Mouse (Mus musculus) heart, embryonic 16.5 days (tissue): Measurements from ENCODE around the gene Rps5. TPM values are rescaled to one million over a fixed set of nuclear protein-coding genes. Genes with fewer than 3 reads are reported as not detected.
"Not testable (repeated sequence)": the region's sequence is repeated elsewhere in the genome, so short reads cannot be mapped to it uniquely, and the experiment has no call there.

Experiments
- ATAC-seq: fragments of 200-750 bp; cut with Nextera tagmentation; replicated peaks from 2 replicates; pipeline ENCODE4 v1.8.0; 2017; ENCODE audit warnings: moderate number of reproducible peaks; ENCODE audit not compliant: insufficient read depth, low FRiP score; ENCODE audit errors: extremely low read depth
- H3K27ac ChIP-seq: fragments of 300-500 bp; sonication (generic); 2 replicates; pipeline ENCODE4 v1.5.1; 2014; ENCODE audit warnings: mild to moderate bottlenecking, low read length, control low read depth, moderate library complexity
- H3K27me3 ChIP-seq: fragments of 300-500 bp; sonication (generic); 2 replicates; pipeline ENCODE4 v1.6.1; 2014; ENCODE audit warnings: low read length, mixed read lengths; ENCODE audit not compliant: control insufficient read depth, insufficient read depth
- H3K36me3 ChIP-seq: fragments of 300-500 bp; sonication (generic); 2 replicates; pipeline ENCODE4 v1.6.1; 2014; ENCODE audit not compliant: control insufficient read depth, insufficient read depth
- H3K4me1 ChIP-seq: fragments of 300-500 bp; sonication (generic); 2 replicates; pipeline ENCODE4 v1.6.1; 2014; ENCODE audit warnings: low read length, mixed read lengths; ENCODE audit not compliant: control insufficient read depth, insufficient read depth
- H3K4me2 ChIP-seq: fragments of 300-500 bp; sonication (generic); 2 replicates; pipeline ENCODE4 v1.6.1; 2014; ENCODE audit warnings: low read depth, mild to moderate bottlenecking, control low read depth, low read length
- H3K4me3 ChIP-seq: fragments of 300-500 bp; sonication (generic); 2 replicates; pipeline ENCODE4 v1.5.1; 2014; ENCODE audit warnings: mild to moderate bottlenecking, control low read depth, low read length
- H3K9ac ChIP-seq: fragments of 300-500 bp; sonication (generic); 2 replicates; pipeline ENCODE4 v1.6.1; 2014; ENCODE audit warnings: low read length, control low read depth
- H3K9me3 ChIP-seq: fragments of 300-500 bp; sonication (generic); replicated peaks from 2 replicates; pipeline ENCODE4 v1.6.1; 2016; ENCODE audit warnings: low read length; ENCODE audit not compliant: control insufficient read depth
- WGBS: fragments of 180-500 bp; shearing (Covaris S2); extraction: QIAGEN DNeasy Blood & Tissue Kit; methylation state at CpG from one replicate; pipeline ENCODE4 v1.1.7; 2014; 5-methylcytosine and 5-hydroxymethylcytosine counted together
- polyA plus RNA-seq: library from polyadenylated mRNA; unstranded; fragments of >200 nt; fragmentation: Nextera tagmentation; extraction: Ambion mirVana; gene quantifications from 2 replicates; pipeline ENCODE4 v1.2.1, GENCODE M21; 2015

The Rps5 gene
- 521 and 529 TPM in 2 replicates for polyA plus RNA-seq

DNA sequence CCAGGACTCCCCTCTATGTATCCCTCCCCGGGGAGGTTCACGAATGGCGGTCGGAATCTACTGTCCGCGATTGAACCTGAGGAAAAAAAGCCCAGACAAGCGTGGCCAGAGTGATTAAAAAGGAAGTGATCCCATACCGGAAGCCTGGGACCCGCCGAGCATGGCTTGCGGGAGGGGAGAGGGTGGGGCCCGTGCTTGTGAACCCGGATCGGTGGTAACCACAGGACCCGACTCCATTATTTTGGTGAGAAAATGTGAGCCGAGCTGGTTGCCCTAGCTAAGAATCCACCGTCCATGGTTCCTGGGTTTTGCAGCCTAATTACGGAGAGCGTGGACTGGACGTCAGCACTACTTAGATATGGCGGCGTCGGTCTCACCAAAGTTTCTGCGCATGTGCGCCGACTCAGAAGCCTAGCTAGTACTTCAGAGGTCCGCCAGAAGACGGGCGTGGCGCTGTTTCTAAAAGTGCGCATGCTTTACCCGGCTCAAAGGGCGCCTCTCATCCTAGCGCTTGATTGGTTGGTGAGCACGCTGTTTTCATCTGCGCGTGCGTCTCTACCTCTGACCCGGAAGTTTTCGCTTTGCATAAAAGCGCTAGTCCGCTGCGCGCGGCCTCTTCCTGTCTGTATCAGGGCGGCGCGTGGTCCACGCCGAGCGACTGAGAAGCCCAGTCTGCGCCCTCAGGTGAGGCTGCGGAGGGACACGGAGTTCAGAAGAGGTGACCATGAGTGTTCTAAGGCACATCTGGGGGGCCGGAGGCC, at the start of gene Rps5:
Gene Rps5 (plus strand): TSS at position 586 of the 761 bp plus-strand sequence.
- Histone ChIP-seq H3K4me2 (peak within 1 kb of the TSS; percentile 97), H3K36me3 (peaks cover 37% of the 10 kb centered on the region), H3K27me3 (no peaks in the 10 kb centered on the region), H3K9me3 (no peaks in the 10 kb centered on the region), H3K27ac (peak within 1 kb of the TSS; percentile 98), H3K4me3 (peak within 1 kb of the TSS; percentile 100), H3K4me1 (peaks cover 9% of the 10 kb centered on the region), H3K9ac (peak within 1 kb of the TSS; percentile 95)
- ATAC-seq: peak; percentile 99
- under 1% methylated on average over 55 of the region's 55 CpGs for WGBS

DNA sequence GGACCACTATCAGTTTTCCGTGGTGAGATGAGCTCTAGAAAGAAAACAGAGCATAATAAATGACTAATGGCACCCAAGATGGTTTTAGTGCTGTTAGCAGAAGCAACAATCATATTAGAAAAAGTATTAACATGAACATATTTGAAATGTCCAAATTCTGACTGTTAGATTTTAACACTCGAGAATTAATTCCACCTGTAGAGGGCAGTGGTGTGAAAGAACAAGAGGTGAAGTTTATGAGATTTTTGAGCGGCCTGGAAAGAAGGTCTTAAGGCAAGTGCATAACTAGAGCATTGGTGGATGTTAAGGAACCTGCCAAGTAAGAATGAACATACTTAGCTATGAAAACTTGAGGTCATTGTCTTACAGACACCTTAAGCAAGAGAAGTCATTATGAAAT, 47.8 kb upstream of the Rps5 start:
- no peak overlapping the region for H3K9ac ChIP-seq
- H3K27me3 ChIP-seq: 0 out of 2 replicates have a peak, but pooled peaks cover 2% of the 10 kb centered on the region
- WGBS: 19% methylated on average over 3 of the region's 3 CpGs
- no peaks in the 10 kb centered on the region for H3K36me3 ChIP-seq
- no peak for ATAC-seq
- H3K4me3 ChIP-seq: no peak overlapping the region
- H3K27ac ChIP-seq: no peak overlapping the region
- no peaks in the 10 kb centered on the region for H3K4me1 ChIP-seq
- no peak overlapping the region for H3K4me2 ChIP-seq
- H3K9me3 ChIP-seq: peaks cover 3% of the 10 kb centered on the region; the same call in 1 of the 2 replicates

DNA sequence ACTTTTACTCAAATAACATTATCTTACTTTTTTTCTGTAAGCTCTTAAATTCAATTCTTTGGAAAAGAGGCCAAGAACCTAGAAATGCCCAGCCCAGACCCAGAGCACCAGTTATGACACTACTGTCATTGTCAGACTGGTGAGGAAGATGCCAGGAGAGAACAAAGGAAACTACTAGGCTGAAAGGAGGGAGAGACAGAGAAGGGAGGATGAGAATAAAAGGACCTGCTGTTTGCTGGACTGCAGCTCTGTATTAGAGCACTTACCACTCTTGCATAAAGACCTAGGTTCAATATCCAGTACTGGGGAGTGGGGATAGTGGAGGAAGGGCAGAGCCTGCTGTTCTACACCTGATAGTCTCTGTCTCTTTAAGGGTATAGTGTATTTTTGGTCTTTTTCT, 42.1 kb upstream of the Rps5 start:
- no peak for ATAC-seq
- Histone ChIP-seq H3K9ac (no peak overlapping the region), H3K4me1 (peaks cover 13% of the 10 kb centered on the region), H3K27ac (no peak overlapping the region), H3K9me3 (no peaks in the 10 kb centered on the region), H3K4me2 (no peak overlapping the region), H3K36me3 (peaks cover 7% of the 10 kb centered on the region), H3K4me3 (no peak overlapping the region), H3K27me3 (no peaks in the 10 kb centered on the region)

DNA sequence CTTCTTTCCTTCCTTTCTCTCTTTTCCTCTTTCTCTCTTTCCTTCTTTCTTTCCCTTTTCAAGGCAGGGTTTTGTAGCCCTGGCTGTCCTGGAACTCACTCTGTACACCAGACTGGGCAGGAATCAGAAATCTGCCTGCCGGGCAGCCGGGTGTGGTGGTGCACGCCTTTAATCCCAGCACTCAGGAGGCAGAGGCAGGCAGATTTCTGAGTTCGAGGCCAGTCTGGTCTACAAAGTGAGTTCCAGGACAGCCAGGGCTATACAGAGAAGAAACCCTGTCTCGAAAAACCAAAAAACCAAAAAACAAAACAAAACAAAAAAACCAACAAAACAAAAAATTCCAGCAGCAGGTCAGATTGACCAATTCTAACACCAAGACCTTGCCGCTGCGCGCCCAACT, 41.6 kb upstream of the Rps5 start:
- H3K36me3 ChIP-seq: peaks cover 12% of the 10 kb centered on the region
- H3K4me3 ChIP-seq: peak overlapping the region; percentile 78
- 41% methylated on average over 8 of the region's 8 CpGs for WGBS
- H3K9me3 ChIP-seq, H3K9ac ChIP-seq, ATAC-seq, H3K27ac ChIP-seq, H3K27me3 ChIP-seq: not testable (repeated sequence)
- H3K4me2 ChIP-seq: peak overlapping the region; percentile 86
- peaks cover 13% of the 10 kb centered on the region for H3K4me1 ChIP-seq

DNA sequence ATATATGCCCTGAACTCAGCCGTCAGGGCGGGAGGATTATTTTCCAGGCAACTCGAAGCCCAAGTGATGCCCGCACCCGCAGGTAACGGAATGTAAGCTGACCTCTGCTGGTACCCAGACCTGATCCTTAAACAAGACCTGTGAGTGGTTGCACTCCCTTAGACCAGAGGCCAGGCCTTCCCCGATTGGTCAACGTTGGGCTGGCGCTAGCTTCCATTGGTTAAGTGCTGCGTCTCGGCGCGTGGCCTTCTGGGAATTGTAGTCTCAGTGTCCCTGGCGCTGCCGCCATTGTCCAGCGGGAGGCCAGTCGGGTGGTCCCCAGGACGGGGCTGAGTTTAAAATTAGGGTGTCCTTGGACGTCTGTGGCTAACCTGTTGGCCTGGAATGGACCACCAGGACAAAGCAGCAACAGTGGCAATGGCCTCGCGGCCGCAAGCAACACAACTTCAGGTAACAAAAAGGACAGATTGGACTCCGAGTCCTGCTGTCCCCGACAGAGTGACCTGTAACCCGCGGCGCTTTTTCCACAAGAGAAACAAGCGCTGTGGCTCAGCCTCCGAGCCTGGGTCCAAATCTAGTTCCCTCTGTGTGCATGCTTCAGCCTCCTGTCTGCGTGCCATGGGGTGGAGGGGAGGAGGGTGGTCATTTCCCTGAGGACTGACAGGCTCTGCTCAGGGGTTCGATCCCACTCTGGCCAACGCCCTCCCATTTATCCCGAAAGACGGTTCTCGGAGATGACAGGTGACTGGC, 41.0 kb upstream of the Rps5 start, which contains the start of gene Zfp128:
Gene Zfp128 (plus strand): TSS at position 267 of the 750 bp plus-strand sequence.
- ATAC-seq: peak; percentile 100
- Histone ChIP-seq H3K27me3 (no peaks in the 10 kb centered on the region), H3K27ac (no peak within 1 kb of the TSS), H3K4me1 (peaks cover 13% of the 10 kb centered on the region), H3K4me3 (peak within 1 kb of the TSS; percentile 78), H3K9me3 (no peaks in the 10 kb centered on the region), H3K9ac (peak within 1 kb of the TSS; percentile 89), H3K36me3 (peaks cover 18% of the 10 kb centered on the region), H3K4me2 (peak within 1 kb of the TSS; percentile 86)
- under 1% methylated on average over 35 of the region's 35 CpGs for WGBS

DNA sequence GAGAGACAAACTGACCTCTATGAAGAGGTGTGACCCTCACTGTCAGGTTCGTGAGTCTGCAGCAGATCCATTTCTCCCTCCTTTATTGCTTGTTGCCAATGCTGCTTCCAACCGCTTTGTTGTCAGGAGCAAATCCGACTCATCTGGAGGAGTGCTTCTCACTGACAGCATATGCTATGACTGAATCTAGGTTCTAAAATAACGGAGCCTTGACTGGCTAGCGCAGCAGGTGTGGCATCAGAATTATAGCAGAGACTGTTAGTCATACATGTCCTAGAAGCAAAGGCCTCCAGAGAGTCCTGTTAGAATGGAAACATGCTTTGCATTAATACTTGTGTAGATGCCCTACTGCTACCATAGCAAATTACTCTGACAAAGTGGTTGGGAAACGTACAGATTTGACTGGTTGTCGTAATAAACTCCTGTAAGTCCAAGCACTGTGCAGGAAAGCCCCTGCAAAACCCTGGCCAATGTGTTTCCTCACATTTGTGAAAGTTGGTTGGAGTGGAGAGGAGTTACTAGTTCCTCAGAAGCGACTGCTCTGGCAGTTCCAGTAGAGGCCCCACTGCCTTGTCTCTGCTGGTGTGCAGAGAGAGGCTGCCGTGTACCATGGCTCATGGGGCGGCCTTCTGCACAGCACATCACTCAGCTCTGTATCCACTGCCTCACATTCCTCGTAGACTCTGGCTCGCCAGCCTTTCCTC, 35.4 kb upstream of the Rps5 start:
- H3K9me3 ChIP-seq: no peaks in the 10 kb centered on the region
- no peak overlapping the region for H3K27ac ChIP-seq
- peaks cover 59% of the 10 kb centered on the region for H3K36me3 ChIP-seq
- peaks cover 9% of the 10 kb centered on the region for H3K4me1 ChIP-seq
- no peaks in the 10 kb centered on the region for H3K27me3 ChIP-seq
- H3K4me3 ChIP-seq: no peak overlapping the region
- ATAC-seq: no peak
- no peak overlapping the region for H3K9ac ChIP-seq
- H3K4me2 ChIP-seq: no peak overlapping the region
- 90% methylated on average over 12 of the region's 12 CpGs for WGBS

DNA sequence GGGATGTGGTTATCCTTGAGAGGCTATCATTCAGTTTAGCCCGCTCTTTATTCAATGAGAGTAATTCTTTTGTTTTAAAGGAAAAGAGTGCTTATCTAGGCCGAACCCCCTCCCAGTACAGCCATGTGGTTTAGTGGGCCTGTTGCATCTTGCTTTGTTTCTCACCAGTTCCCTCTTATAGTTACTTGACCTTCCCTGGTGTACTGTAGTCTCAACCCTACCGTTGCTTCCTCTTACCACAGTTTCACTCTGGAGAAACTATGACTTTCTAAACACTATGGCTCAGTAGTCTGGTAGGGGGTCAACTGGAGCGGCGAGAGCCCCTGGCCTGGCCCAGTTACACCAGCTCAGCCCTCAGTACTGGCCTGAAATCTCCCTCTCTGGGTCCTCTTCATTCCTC, 34.5 kb upstream of the Rps5 start:
- Histone ChIP-seq H3K27me3 (no peaks in the 10 kb centered on the region), H3K9ac (no peak overlapping the region), H3K4me3 (no peak overlapping the region), H3K27ac (no peak overlapping the region), H3K36me3 (peaks cover 63% of the 10 kb centered on the region), H3K4me2 (no peak overlapping the region), H3K9me3 (no peaks in the 10 kb centered on the region), H3K4me1 (peaks cover under 1% of the 10 kb centered on the region)
- no peak for ATAC-seq
- WGBS: 91% methylated on average over 5 of the region's 5 CpGs

DNA sequence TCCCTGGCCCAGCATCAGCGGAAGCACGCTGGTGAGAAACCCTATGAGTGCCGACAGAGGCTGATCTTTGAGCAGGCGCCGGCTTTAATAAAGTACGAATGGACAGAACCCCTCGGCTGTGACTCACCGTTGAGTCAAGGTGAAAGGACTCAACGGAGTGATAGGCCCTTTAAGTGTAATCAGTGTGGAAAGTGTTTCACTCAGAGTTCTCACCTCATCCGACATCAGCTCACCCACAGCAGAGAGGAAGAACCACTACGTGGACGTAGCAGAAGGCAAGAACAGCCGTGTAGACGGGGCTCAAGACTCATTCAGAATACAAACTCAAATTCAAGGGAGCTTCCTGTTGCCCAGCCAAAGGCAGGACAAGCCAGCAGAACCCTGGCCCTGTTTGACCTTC, 31.2 kb upstream of the Rps5 start:
- Histone ChIP-seq H3K4me2 (no peak overlapping the region), H3K27me3 (no peaks in the 10 kb centered on the region), H3K9ac (no peak overlapping the region), H3K36me3 (peaks cover 47% of the 10 kb centered on the region), H3K27ac (no peak overlapping the region), H3K9me3 (no peaks in the 10 kb centered on the region), H3K4me1 (no peaks in the 10 kb centered on the region), H3K4me3 (no peak overlapping the region)
- no peak for ATAC-seq
- WGBS: 86% methylated on average over 14 of the region's 14 CpGs
